Mouse (Mus musculus): ENCODE measurements around the gene Efna5. TPM values are rescaled to one million over a fixed set of nuclear protein-coding genes. Genes with fewer than 3 reads are reported as not detected.

Efna5 gene
- polyA plus RNA-seq (2012; ENCODE audit: insufficient read depth, insufficient read length, missing spikeins): 12.5 and 13.1 TPM in 2 replicates

- peaks cover 2% of the 10 kb centered on the region; the same call in 1 of the 2 replicates for H3K4me1 ChIP-seq (ENCODE audit: control insufficient read depth, insufficient read depth, insufficient read length, low read length)
- H3K4me3 ChIP-seq (ENCODE audit: insufficient read depth, low read depth, low read length): peak within 1 kb of the TSS; percentile 68
- H3K27ac ChIP-seq (replicated peaks; ENCODE audit: low read depth, low read length): peak within 1 kb of the TSS; percentile 53
Observed at GRCm38 (mm10) chr17:62881176-62881790, at the start of gene Efna5. Gene Efna5, minus strand, starts transcription at chr17:62881317.

GRCm38 (mm10) chr17:62915304-62915703 is 34.2 kb upstream of the Efna5 start:
- no peak overlapping the region for H3K4me3 ChIP-seq (ENCODE audit: insufficient read depth, low read depth, low read length)
- no peak overlapping the region for H3K27ac ChIP-seq (replicated peaks; ENCODE audit: low read depth, low read length)
- no peaks in the 10 kb centered on the region for H3K4me1 ChIP-seq (ENCODE audit: control insufficient read depth, insufficient read depth, insufficient read length, low read length)

- Histone ChIP-seq H3K4me1 (ENCODE audit: control insufficient read depth, insufficient read depth, insufficient read length, low read length) (no peaks in the 10 kb centered on the region), H3K27ac (replicated peaks; ENCODE audit: low read depth, low read length) (no peak overlapping the region), H3K4me3 (ENCODE audit: insufficient read depth, low read depth, low read length) (no peak overlapping the region)
Observed at GRCm38 (mm10) chr17:62905692-62906445, 24.8 kb upstream of the Efna5 start.

- Histone ChIP-seq H3K27ac (replicated peaks; ENCODE audit: low read depth, low read length) (no peak overlapping the region), H3K4me3 (ENCODE audit: insufficient read depth, low read depth, low read length) (no peak overlapping the region)
Observed at GRCm38 (mm10) chr17:62899066-62899465, 17.9 kb upstream of the Efna5 start.

GRCm38 (mm10) chr17:62889991-62890390 is 8.9 kb upstream of the Efna5 start:
- H3K4me1 ChIP-seq (ENCODE audit: control insufficient read depth, insufficient read depth, insufficient read length, low read length): no peaks in the 10 kb centered on the region
- no peak overlapping the region for H3K4me3 ChIP-seq (ENCODE audit: insufficient read depth, low read depth, low read length)
- H3K27ac ChIP-seq (replicated peaks; ENCODE audit: low read depth, low read length): no peak overlapping the region

More at GRCm38 (mm10) chr17:62899066-62899465, 17.9 kb upstream of the Efna5 start:
- no peaks in the 10 kb centered on the region for H3K4me1 ChIP-seq (ENCODE audit: control insufficient read depth, insufficient read depth, insufficient read length, low read length)

- H3K4me1 ChIP-seq (ENCODE audit: control insufficient read depth, insufficient read depth, insufficient read length, low read length): 0 out of 2 replicates have a peak, but pooled peaks cover 2% of the 10 kb centered on the region
- H3K27ac ChIP-seq (replicated peaks; ENCODE audit: low read depth, low read length): no peak overlapping the region
- H3K4me3 ChIP-seq (ENCODE audit: insufficient read depth, low read depth, low read length): peak overlapping the region; percentile 68
Observed at GRCm38 (mm10) chr17:62884129-62884506, 3.0 kb upstream of the Efna5 start.

- peaks cover 2% of the 10 kb centered on the region; the same call in 1 of the 2 replicates for H3K4me1 ChIP-seq (ENCODE audit: control insufficient read depth, insufficient read depth, insufficient read length, low read length)
- H3K4me3 ChIP-seq (ENCODE audit: insufficient read depth, low read depth, low read length): peak overlapping the region; percentile 68
- peak overlapping the region; percentile 32; the same call in 1 of the 2 replicates for H3K27ac ChIP-seq (replicated peaks; ENCODE audit: low read depth, low read length)
Observed at GRCm38 (mm10) chr17:62883476-62884128, 2.5 kb upstream of the Efna5 start.

- Histone ChIP-seq H3K4me1 (ENCODE audit: control insufficient read depth, insufficient read depth, insufficient read length, low read length) (peaks cover 2% of the 10 kb centered on the region; the same call in 1 of the 2 replicates), H3K4me3 (ENCODE audit: insufficient read depth, low read depth, low read length) (peak overlapping the region; percentile 68), H3K27ac (replicated peaks; ENCODE audit: low read depth, low read length) (peak overlapping the region; percentile 65)
Observed at GRCm38 (mm10) chr17:62882726-62883475, 1.8 kb upstream of the Efna5 start.

- H3K27ac ChIP-seq (replicated peaks; ENCODE audit: low read depth, low read length): peak overlapping the region; percentile 53
- H3K4me1 ChIP-seq (ENCODE audit: control insufficient read depth, insufficient read depth, insufficient read length, low read length): peaks cover 2% of the 10 kb centered on the region; the same call in 1 of the 2 replicates
- H3K4me3 ChIP-seq (ENCODE audit: insufficient read depth, low read depth, low read length): peak overlapping the region; percentile 68
Observed at GRCm38 (mm10) chr17:62881791-62882725, 941 bp upstream of the Efna5 start.

GRCm38 (mm10) chr17:62880311-62881175 is 574 bp downstream of the Efna5 start:
- peak overlapping the region; percentile 68 for H3K4me3 ChIP-seq (ENCODE audit: insufficient read depth, low read depth, low read length)
- H3K4me1 ChIP-seq (ENCODE audit: control insufficient read depth, insufficient read depth, insufficient read length, low read length): peaks cover 2% of the 10 kb centered on the region; the same call in 1 of the 2 replicates
- H3K27ac ChIP-seq (replicated peaks; ENCODE audit: low read depth, low read length): no peak overlapping the region

- Histone ChIP-seq H3K4me1 (ENCODE audit: control insufficient read depth, insufficient read depth, insufficient read length, low read length) (peaks cover 2% of the 10 kb centered on the region; the same call in 1 of the 2 replicates), H3K27ac (replicated peaks; ENCODE audit: low read depth, low read length) (0 out of 2 replicates have a peak overlapping the region, but pooled peaks have one; percentile 8), H3K4me3 (ENCODE audit: insufficient read depth, low read depth, low read length) (peak overlapping the region; percentile 68)
Observed at GRCm38 (mm10) chr17:62879526-62880310, 1.4 kb downstream of the Efna5 start.

- Histone ChIP-seq H3K4me1 (ENCODE audit: control insufficient read depth, insufficient read depth, insufficient read length, low read length) (peaks cover 5% of the 10 kb centered on the region), H3K27ac (replicated peaks; ENCODE audit: low read depth, low read length) (no peak overlapping the region), H3K4me3 (ENCODE audit: insufficient read depth, low read depth, low read length) (no peak overlapping the region)
Observed at GRCm38 (mm10) chr17:62875727-62876126, 5.4 kb downstream of the Efna5 start.

Measured in brown adipose tissue, adult 24 weeks (tissue).